8 mouse cellular contexts compared by ENCODE assay signal in genomic region chr3:65863297-65863696, GRCm38 (mm10).
A peak's percentile ranks its signal among the peaks of the same experiment; 100 is the strongest.
DNase-seq lines count a peak whose midpoint lies in the region; ATAC-seq and TF ChIP-seq lines count a peak whose summit lies in the region.

No protein-coding gene starts in this region.

- peak overlapping the region; percentile 40 for H3K4me2 ChIP-seq in hindbrain, embryonic 14.5 days (replicated peaks)

- ATAC-seq in Patski = peak; percentile 84
- peak; percentile 90 for ATAC-seq in hindbrain, embryonic 14.5 days (ENCODE audit: low FRiP score)

- no peak overlapping the region for H3K4me3 ChIP-seq in hindbrain, embryonic 14.5 days (replicated peaks; ENCODE audit: low read length)

- H3K27me3 ChIP-seq in Patski = no peaks in the 10 kb centered on the region
- no peaks in the 10 kb centered on the region for H3K27me3 ChIP-seq in hindbrain, embryonic 14.5 days (ENCODE audit: control insufficient read depth, insufficient read depth, low read length)

- CTCF ChIA-PET in Patski (lab: Charles Lee) = interaction anchor here (1.0 to 1.2 kb wide), 4 partner anchors 19 to 478 kb away, joined by 3 to 5 read pairs (median 4); no protein-coding TSS in a partner anchor

- H3K36me3 ChIP-seq in hindbrain, embryonic 14.5 days (replicated peaks; ENCODE audit: control insufficient read depth, insufficient read depth) = no peaks in the 10 kb centered on the region

- no peaks in the 10 kb centered on the region for H3K9me3 ChIP-seq in hindbrain, embryonic 14.5 days (ENCODE audit: control insufficient read depth, low read length)

- TF ChIP-seq CTCF in Patski (IDR thresholded peaks at IDR 0.05) = no peak

- in situ Hi-C loops in Patski (cut with MboI; ENCODE audit: low pct_unique_long_range_greater_than_20kb) = loop anchor here (5.0 to 10.0 kb wide), 5 partner anchors 132 to 878 kb away; no protein-coding TSS in a partner anchor

- DNase-seq in Patski (ENCODE audit: low read depth, low spot score) = no peak
- DNase-seq in cerebellum, postnatal 14 days = peak; percentile 88 to 91
- DNase-seq in frontal cortex, postnatal 25 days (ENCODE audit: low spot score in 2 of 2) = peak; percentile 54 to 83
- DNase-seq in hindbrain, embryonic 14.5 days (ENCODE audit: low spot score) = peak; percentile 89
- peak; percentile 61 to 65 for DNase-seq in layer of hippocampus, postnatal 25 days (ENCODE audit: extremely low spot score in 1 of 2, low spot score in 1 of 2)
- DNase-seq in lung, postnatal 14 days = peak; percentile 84
- peak; percentile 66 for DNase-seq in retina, adult 2 months (ENCODE audit: low read depth, low spot score)
- peak; percentile 81 for DNase-seq in thymus, postnatal 25 days

- 3% methylated on average over 11 of the region's 11 CpGs for WGBS in hindbrain, embryonic 14.5 days

- H3K27ac ChIP-seq in hindbrain, embryonic 14.5 days = no peak overlapping the region

- peaks cover 37% of the 10 kb centered on the region for H3K4me1 ChIP-seq in hindbrain, embryonic 14.5 days (replicated peaks; ENCODE audit: control insufficient read depth, insufficient read depth, low read length)

- H3K9ac ChIP-seq in hindbrain, embryonic 14.5 days = peak overlapping the region; percentile 17; the same call in 1 of the 2 replicates

- POLR2A ChIA-PET in Patski (lab: Charles Lee) = interaction anchor here (0.5 to 1.2 kb wide), 2 partner anchors 65 to 878 kb away, joined by 4 to 10 read pairs; no protein-coding TSS in a partner anchor
